Mouse (Mus musculus) urinary bladder, postnatal 14 days (tissue): ENCODE results near the gene Olfr55.
"Not testable (repeated sequence)": the region's sequence is repeated elsewhere in the genome, so short reads cannot be mapped to it uniquely, and the experiment has no call there.

Experiments used
- DNase-seq: peaks from one replicate; pipeline ENCODE4 v3.0.0; 2021; ENCODE audit warnings: low spot score

Gene Olfr55

GRCm38 (mm10) chr17:33168147-33168546 lies at the start of gene Olfr55:
Gene Olfr55, plus strand, starts transcription at chr17:33168447.
- DNase-seq, result not testable (repeated sequence)

GRCm38 (mm10) chr17:33124546-33124945 lies 43.7 kb upstream of the Olfr55 start:
- DNase-seq, result no peak

- DNase-seq, result no peak
Observed at GRCm38 (mm10) chr17:33126257-33126656, 42.0 kb upstream of the Olfr55 start.

GRCm38 (mm10) chr17:33139261-33139820 lies 28.9 kb upstream of the Olfr55 start, which contains the start of gene Morc2b:
Gene Morc2b, minus strand, starts transcription at chr17:33139683.
- no peak for DNase-seq

- DNase-seq, result not testable (repeated sequence)
Observed at GRCm38 (mm10) chr17:33191002-33191401, 22.8 kb downstream of the Olfr55 start, which contains the start of gene Olfr239. Gene Olfr239, plus strand, starts transcription at chr17:33191302.

GRCm38 (mm10) chr17:33221590-33221989 lies 53.3 kb downstream of the Olfr55 start, which contains the start of gene Olfr1564:
Gene Olfr1564, minus strand, starts transcription at chr17:33221690.
- no peak for DNase-seq
